Mouse (Mus musculus) midbrain, embryonic 11.5 days (tissue): Measurements from ENCODE around the gene Fbxo2. TPM values are rescaled to one million over a fixed set of nuclear protein-coding genes. Genes with fewer than 3 reads are reported as not detected.

ENCODE experiments used
- ATAC-seq: fragments of 200-750 bp; cut with Nextera tagmentation; 2 replicates; pipeline ENCODE4 v1.8.0; 2017; ENCODE audit warnings: moderate TSS enrichment, moderate library complexity; ENCODE audit not compliant: low FRiP score
- DNase-seq: peaks from one replicate; pipeline ENCODE4 v3.0.0; 2015; ENCODE audit warnings: low spot score; ENCODE audit errors: missing footprints
- H3K27ac ChIP-seq: fragments of 300-500 bp; sonication (generic); 2 replicates; pipeline ENCODE4 v1.5.1; 2014; ENCODE audit warnings: low read depth, low read length
- H3K27me3 ChIP-seq: fragments of 300-500 bp; sonication (generic); 2 replicates; pipeline ENCODE4 v1.6.1; 2014; ENCODE audit warnings: mild to moderate bottlenecking, low read length, moderate library complexity, mixed read lengths; ENCODE audit not compliant: control insufficient read depth, insufficient read depth
- H3K36me3 ChIP-seq: fragments of 300-500 bp; sonication (generic); 2 replicates; pipeline ENCODE4 v1.6.1; 2014; ENCODE audit warnings: mild to moderate bottlenecking, low read length, moderate library complexity, mixed read lengths; ENCODE audit not compliant: control insufficient read depth, insufficient read depth
- H3K4me1 ChIP-seq: fragments of 300-500 bp; sonication (generic); 2 replicates; pipeline ENCODE4 v1.6.1; 2014; ENCODE audit warnings: low read length; ENCODE audit not compliant: control insufficient read depth, insufficient read depth
- H3K4me2 ChIP-seq: fragments of 300-500 bp; sonication (generic); 2 replicates; pipeline ENCODE4 v1.6.1; 2014; ENCODE audit warnings: mild to moderate bottlenecking, moderate library complexity
- H3K4me3 ChIP-seq: fragments of 300-500 bp; sonication (generic); 2 replicates; pipeline ENCODE4 v1.5.1; 2014; ENCODE audit warnings: low read depth, low read length
- H3K9ac ChIP-seq: fragments of 300-500 bp; sonication (generic); 2 replicates; pipeline ENCODE4 v1.6.1; 2014; ENCODE audit warnings: low read length
- H3K9me3 ChIP-seq: fragments of 300-500 bp; sonication (generic); 2 replicates; pipeline ENCODE4 v1.6.1; 2016; ENCODE audit warnings: low read length; ENCODE audit not compliant: control insufficient read depth
- WGBS: fragments of 180-500 bp; shearing (Covaris S2); extraction: QIAGEN DNeasy Blood & Tissue Kit; methylation state at CpG from one replicate; pipeline ENCODE4 v1.1.7; 2014; 5-methylcytosine and 5-hydroxymethylcytosine counted together
- polyA plus RNA-seq: library from polyadenylated mRNA; unstranded; fragments of >200 nt; fragmentation: Nextera tagmentation; extraction: Ambion mirVana; gene quantifications from 2 replicates; pipeline ENCODE4 v1.2.1, GENCODE M21; 2014

The Fbxo2 gene
- polyA plus RNA-seq, 1 experiment from 2014 or later = 1.1 TPM

DNA sequence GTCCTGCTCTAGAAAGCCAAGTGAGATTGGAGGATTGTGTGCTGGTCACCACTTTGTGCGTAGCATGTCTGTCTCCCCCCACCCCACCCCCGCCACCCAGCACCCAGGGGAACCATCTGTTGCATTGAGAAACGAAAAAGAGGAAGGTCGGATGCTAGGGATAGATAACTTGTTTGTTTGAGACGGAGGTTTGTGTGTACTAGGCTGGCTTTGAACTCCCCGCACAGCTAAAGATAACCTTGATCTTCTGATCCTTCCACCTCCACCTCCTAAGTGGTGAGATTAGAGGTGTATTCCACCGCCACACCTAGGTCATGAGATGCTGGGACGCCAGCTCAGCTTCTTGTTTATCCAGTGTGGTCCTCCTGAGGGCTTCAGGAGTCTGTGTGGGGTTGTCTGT is 25.4 kb upstream of the Fbxo2 start:
- WGBS = 80% methylated on average over 8 of the region's 8 CpGs
- no peaks in the 10 kb centered on the region for H3K36me3 ChIP-seq
- H3K27me3 ChIP-seq = peaks cover 15% of the 10 kb centered on the region
- no peak overlapping the region for H3K4me2 ChIP-seq
- DNase-seq = no peak
- H3K4me1 ChIP-seq = peaks cover 22% of the 10 kb centered on the region
- no peak overlapping the region for H3K9ac ChIP-seq
- H3K4me3 ChIP-seq = no peak overlapping the region
- no peak overlapping the region for H3K27ac ChIP-seq
- no peaks in the 10 kb centered on the region for H3K9me3 ChIP-seq
- no peak for ATAC-seq

DNA sequence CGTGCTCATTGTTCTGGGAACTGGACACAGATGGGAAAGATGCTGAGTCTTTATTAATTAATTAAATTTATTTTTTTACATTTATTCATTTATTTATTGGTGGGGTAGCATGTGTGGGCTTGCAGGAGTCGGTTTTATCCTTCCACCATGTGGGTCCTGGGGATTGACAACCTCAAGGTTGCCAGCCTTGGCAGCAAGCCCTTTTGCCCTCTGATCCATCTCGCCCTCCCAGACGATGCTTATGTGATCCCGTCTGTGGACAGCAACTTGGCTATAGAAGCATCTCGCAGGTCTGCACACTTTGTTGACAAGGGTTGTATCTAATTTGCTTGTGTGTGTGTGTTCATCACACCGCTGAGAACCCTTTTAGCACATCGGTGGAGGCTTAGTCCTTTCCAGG is 22.9 kb upstream of the Fbxo2 start:
- DNase-seq = no peak
- Histone ChIP-seq H3K4me3 (no peak overlapping the region), H3K4me2 (no peak overlapping the region), H3K27me3 (peaks cover 8% of the 10 kb centered on the region), H3K9ac (no peak overlapping the region), H3K9me3 (no peaks in the 10 kb centered on the region), H3K36me3 (no peaks in the 10 kb centered on the region), H3K4me1 (peaks cover 12% of the 10 kb centered on the region), H3K27ac (no peak overlapping the region)
- WGBS = 71% methylated on average over 8 of the region's 8 CpGs
- ATAC-seq = no peak

DNA sequence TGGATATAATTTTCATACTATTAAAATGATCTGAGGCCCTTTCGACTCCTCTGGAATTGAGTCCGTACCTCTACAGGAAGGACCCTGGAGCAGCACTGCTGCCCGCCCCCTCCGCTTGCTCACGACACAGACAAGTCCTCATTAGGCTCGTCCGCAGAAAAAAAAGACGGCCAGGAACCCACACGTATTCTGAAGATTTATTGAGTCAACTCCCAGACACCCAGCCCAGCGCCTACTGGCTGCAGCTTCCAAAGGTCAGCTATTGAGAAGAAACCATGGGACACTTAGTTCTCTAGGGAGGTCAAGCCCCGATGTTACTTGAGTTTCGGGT is 20.7 kb upstream of the Fbxo2 start:
- Histone ChIP-seq H3K4me2 (peak overlapping the region; percentile 93), H3K27me3 (peaks cover 8% of the 10 kb centered on the region), H3K4me1 (peaks cover 11% of the 10 kb centered on the region), H3K4me3 (peak overlapping the region; percentile 67), H3K36me3 (no peaks in the 10 kb centered on the region), H3K27ac (peak overlapping the region; percentile 84), H3K9ac (peak overlapping the region; percentile 70; the same call in 1 of the 2 replicates), H3K9me3 (no peaks in the 10 kb centered on the region)
- ATAC-seq (no peak), DNase-seq (no peak)
- WGBS = 1% methylated on average over 12 of the region's 12 CpGs

DNA sequence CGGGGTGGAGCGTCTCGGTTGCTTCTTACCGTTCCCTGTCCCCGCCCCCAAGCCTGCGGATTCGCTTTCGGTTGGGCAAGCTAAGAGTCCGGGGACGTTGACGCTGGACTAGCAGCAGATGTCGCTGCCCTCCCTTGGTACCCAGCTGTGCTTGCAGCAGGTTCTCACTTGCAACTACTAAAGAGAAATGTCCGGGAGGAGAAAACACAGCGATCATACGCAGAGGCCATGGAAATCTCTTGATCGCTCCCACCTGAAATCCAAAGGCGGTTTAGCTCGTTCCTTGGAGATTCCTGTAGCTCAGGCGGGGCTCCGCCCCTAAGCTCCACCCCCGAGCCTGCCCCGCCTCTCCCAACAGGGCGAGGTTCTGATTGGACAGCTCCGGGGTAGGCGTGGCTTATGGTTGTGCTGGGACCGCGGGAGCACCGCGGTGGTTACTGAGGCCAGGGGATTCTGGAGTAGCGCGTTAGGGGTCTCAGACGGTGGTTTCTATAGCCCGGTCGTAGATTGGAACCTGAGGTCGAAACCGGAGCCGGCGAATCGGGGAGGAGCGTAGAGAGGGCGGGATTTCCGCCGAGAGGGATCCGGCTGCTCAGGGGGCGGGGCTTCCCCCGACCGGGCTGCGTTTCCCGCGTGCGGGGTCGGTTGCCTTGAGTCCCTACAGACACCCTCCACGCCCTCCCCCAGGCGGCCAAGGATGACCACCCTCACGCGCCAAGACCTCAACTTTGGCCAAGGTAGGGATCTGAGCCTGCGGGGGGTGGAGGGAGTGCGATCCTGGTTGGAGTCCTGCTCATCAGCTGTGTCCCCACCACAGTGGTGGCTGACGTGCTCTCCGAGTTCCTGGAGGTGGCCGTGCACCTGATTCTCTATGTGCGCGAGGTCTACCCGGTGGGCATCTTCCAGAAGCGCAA is 20.1 kb upstream of the Fbxo2 start:
- DNase-seq (peak; percentile 99), ATAC-seq (peak; percentile 95)
- Histone ChIP-seq H3K9ac (peak overlapping the region; percentile 70), H3K27ac (peak overlapping the region; percentile 84), H3K4me1 (peaks cover 11% of the 10 kb centered on the region), H3K4me2 (peak overlapping the region; percentile 93), H3K36me3 (peaks cover 5% of the 10 kb centered on the region), H3K27me3 (peaks cover 8% of the 10 kb centered on the region), H3K9me3 (no peaks in the 10 kb centered on the region), H3K4me3 (peak overlapping the region; percentile 67)
- under 1% methylated on average over 62 of the region's 65 CpGs for WGBS

DNA sequence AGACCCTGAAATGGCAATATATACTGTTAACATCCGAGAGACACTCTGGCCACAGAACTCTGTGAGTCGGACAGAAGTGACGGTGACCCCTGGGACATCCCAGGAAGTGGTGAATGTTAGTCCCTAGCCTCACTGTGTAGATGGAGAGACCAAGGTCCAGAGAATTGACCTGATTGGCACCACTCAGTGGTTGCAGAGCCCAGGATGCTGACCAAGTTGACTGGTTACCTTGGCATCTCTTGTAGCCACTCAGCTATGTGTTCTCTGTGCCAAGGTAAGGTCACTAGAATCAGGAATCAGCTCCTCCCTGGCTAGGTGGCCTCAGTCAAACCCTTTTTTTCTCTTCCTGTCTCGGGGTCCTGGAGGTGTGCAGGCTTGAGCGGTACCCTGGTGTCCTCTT is 16.7 kb upstream of the Fbxo2 start:
- Histone ChIP-seq H3K9ac (no peak overlapping the region), H3K27me3 (peaks cover 3% of the 10 kb centered on the region; the same call in 1 of the 2 replicates), H3K9me3 (no peaks in the 10 kb centered on the region), H3K27ac (no peak overlapping the region), H3K4me1 (peaks cover 11% of the 10 kb centered on the region), H3K36me3 (peaks cover 8% of the 10 kb centered on the region), H3K4me2 (no peak overlapping the region), H3K4me3 (no peak overlapping the region)
- ATAC-seq = no peak
- no peak for DNase-seq
- 85% methylated on average over 5 of the region's 5 CpGs for WGBS

DNA sequence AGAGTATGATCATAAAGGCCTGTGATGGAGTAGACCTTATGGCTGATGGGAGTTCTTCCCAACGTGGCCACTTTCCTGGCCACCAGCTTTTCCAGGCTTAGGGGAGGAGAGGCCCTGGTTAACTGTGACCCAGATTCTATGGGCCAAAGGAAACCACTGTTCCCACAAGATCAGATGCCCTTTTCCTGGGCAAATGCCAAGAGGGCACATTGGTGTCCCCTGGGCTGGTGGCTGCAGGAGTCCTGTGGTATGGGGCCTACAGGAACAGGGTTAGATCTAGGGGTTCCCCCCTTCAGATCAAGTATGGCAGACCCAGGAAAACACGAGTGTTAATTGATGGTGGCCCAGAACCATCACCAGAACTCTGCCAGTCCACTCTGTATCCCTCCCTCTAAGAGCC is 12.7 kb upstream of the Fbxo2 start:
- ATAC-seq (no peak), DNase-seq (no peak)
- Histone ChIP-seq H3K27ac (no peak overlapping the region), H3K9ac (no peak overlapping the region), H3K27me3 (no peaks in the 10 kb centered on the region), H3K4me1 (peaks cover 7% of the 10 kb centered on the region), H3K36me3 (peaks cover 8% of the 10 kb centered on the region), H3K4me3 (no peak overlapping the region), H3K9me3 (no peaks in the 10 kb centered on the region), H3K4me2 (no peak overlapping the region)
- 88% methylated on average over 2 of the region's 2 CpGs for WGBS

DNA sequence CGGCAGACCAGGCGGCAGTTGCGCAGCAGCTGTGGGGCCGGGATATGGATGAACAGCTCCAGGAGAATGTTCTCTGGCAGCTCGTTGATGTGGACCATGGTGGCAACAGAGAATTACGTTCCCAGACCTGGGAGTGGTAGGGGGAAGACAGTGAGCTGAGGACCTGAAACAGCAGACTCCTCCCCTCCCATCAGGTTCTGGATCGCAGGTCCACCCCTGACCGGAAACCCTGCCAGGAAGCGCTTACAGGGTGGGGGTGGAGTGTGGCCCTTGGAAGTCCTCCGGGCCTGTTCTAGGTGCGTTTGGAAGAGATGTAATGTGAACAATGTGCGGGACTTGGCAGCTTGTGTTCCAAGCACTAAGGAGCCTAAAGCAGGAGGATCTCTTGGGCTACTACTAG is 10.9 kb upstream of the Fbxo2 start:
- Histone ChIP-seq H3K4me1 (peaks cover 7% of the 10 kb centered on the region), H3K27ac (no peak overlapping the region), H3K9ac (no peak overlapping the region), H3K9me3 (no peaks in the 10 kb centered on the region), H3K36me3 (peaks cover 8% of the 10 kb centered on the region), H3K4me3 (no peak overlapping the region), H3K27me3 (no peaks in the 10 kb centered on the region), H3K4me2 (no peak overlapping the region)
- no peak for DNase-seq
- ATAC-seq = no peak
- 74% methylated on average over 12 of the region's 12 CpGs for WGBS

DNA sequence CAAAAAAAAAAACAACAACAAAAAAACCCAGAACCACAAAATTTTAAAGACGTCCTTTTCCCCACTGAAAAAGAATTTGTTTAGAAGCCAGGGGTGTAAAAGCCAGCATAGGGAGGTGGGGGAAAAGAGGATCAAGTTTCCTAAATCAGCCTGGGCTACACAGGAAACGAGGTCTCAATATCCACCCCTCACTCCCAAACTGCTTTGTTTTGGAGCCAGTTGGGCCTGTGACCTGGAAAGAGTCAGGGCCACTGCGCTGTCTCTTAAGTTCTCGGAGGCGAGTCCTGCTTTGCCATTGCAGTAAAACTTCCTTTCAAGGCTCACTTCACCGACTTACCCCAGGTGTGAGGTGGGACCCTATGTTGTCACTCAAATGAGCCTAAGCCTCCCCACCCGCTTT is 10.2 kb upstream of the Fbxo2 start:
- Histone ChIP-seq H3K36me3 (peaks cover 3% of the 10 kb centered on the region; the same call in 1 of the 2 replicates), H3K27me3 (no peaks in the 10 kb centered on the region), H3K4me3 (no peak overlapping the region), H3K4me2 (no peak overlapping the region), H3K9ac (no peak overlapping the region), H3K4me1 (peaks cover 7% of the 10 kb centered on the region), H3K27ac (no peak overlapping the region), H3K9me3 (no peaks in the 10 kb centered on the region)
- DNase-seq (no peak), ATAC-seq (no peak)
- 53% methylated on average over 7 of the region's 7 CpGs for WGBS

DNA sequence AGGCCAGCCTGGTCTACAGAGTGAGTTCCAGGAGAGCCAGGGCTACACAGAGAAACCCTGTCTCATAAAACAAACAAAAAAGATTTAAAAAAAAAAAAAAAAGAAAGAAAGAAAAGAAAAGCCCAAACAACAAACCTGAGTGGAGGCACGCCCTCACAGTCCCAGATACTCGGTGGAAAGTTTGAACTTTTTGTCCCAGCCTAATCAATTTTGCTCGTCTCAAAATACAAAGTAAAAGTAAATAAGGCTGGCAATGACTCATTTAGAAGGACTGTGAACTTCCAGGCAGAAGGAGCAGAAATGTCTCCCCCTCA is 9.5 kb upstream of the Fbxo2 start:
- H3K27ac ChIP-seq = no peak overlapping the region

More for the DNA sequence above, 9.5 kb upstream of the Fbxo2 start:
- DNase-seq = no peak
- peak overlapping the region; percentile 98 for H3K4me2 ChIP-seq
- peaks cover 5% of the 10 kb centered on the region; the same call in 1 of the 2 replicates for H3K36me3 ChIP-seq
- no peaks in the 10 kb centered on the region for H3K27me3 ChIP-seq
- peak overlapping the region; percentile 78 for H3K9ac ChIP-seq
- no peaks in the 10 kb centered on the region for H3K9me3 ChIP-seq
- ATAC-seq = no peak
- 68% methylated on average over 3 of the region's 3 CpGs for WGBS
- peak overlapping the region; percentile 45 for H3K4me3 ChIP-seq
- peaks cover 7% of the 10 kb centered on the region for H3K4me1 ChIP-seq
